Mouse (Mus musculus) liver, postnatal 0 days (tissue): ENCODE data around the gene Eml2.

Experiments
- CTCF ChIP-seq: sonication (generic); IDR thresholded peaks from 2 replicates; pipeline ENCODE4 v1.5.1; 2016; ENCODE audit warnings: antibody characterized with exemption, low read depth
- EP300 ChIP-seq: IDR thresholded peaks from 2 replicates; pipeline ENCODE4 v1.6.1; 2016; ENCODE audit warnings: antibody characterized with exemption, low read depth, mild to moderate bottlenecking

DNA sequence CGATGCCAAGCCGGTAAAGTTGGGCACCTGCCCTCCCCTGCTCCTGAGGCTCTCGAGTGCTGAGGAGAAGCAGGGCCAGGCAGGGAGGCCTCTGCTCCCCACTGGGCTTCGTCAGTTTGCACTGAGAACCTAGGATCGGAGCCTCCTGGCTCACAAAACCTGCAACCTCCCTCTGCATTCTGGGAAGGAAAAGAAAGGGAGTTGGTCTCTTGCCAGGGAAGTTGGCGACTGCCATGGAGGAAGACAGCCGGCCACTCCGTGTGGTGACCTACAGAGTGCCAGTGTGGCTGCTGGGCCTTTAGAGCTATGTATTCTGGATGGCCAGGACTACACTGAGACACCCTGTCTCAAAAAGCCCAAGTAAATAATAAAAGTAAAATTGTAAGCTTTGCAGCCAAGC, 21.4 kb upstream of the Eml2 start:
- TF ChIP-seq EP300 (no peak), CTCF (no peak)
